Mouse (Mus musculus): ENCODE data around the gene Nutf2-ps1. TPM values are rescaled to one million over a fixed set of nuclear protein-coding genes. Genes with fewer than 3 reads are reported as not detected.
"Not testable (repeated sequence)": the region's sequence is repeated elsewhere in the genome, so short reads cannot be mapped to it uniquely, and the experiment has no call there.

Nutf2-ps1 gene
- polyA plus RNA-seq (2015; fragmentation: Nextera tagmentation; extraction: Ambion mirVana), result 258 and 338 TPM in 2 replicates

DNA sequence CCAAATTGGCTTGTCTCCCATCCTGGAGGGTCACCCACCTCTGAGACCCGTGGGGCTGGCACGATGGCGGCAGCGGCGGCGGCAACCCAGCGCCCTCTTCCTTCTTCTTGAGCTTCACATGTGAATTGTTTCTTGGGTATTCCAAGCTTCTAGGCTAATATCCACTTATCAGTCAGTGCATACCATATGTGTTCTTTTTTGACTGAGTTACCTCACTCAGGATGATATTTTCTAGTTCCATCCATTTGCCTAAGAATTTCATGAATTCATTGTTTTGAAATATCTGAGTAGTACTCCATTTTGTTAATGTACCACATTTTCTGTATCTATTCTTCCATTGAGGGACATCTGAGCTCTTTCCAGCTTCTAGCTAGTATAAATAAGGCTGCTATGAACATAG is at the start of gene Nutf2-ps1:
Gene Nutf2-ps1 (minus strand): TSS at position 101 of the 400 bp plus-strand sequence.
- not testable (repeated sequence) for H3K27me3 ChIP-seq (ENCODE audit: control insufficient read depth, insufficient read depth, low read length)

DNA sequence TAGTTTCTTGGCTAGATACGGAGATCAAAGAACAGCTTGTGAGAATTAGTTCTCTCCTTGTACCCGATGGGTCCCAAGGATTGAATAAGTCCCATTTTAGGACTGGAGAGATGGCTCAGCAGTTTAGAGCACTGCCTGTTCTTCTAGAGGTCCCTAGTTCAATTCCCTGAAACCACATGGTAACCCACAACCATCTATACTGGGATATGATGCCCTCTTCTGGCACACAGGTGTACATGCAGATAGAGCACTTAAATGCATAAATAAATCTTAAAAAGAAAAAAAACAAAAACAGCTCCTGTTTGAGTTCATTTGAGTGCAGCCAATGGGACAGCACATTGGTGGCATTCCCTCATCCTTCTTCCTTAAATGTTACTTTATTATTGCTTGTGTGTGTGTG is 49.2 kb upstream of the Nutf2-ps1 start:
- Histone ChIP-seq H3K27me3 (ENCODE audit: control insufficient read depth, insufficient read depth, low read length) (no peaks in the 10 kb centered on the region), H3K4me1 (ENCODE audit: control insufficient read depth, insufficient read depth, low read length) (no peaks in the 10 kb centered on the region), H3K27ac (ENCODE audit: low read length) (no peak overlapping the region), H3K9me3 (replicated peaks; ENCODE audit: control insufficient read depth, low read length) (no peaks in the 10 kb centered on the region), H3K4me2 (ENCODE audit: low read depth, low read length) (no peak overlapping the region), H3K36me3 (ENCODE audit: control insufficient read depth, insufficient read depth, low read length) (peaks cover 26% of the 10 kb centered on the region), H3K4me3 (replicated peaks; ENCODE audit: low read length) (no peak overlapping the region), H3K9ac (ENCODE audit: low read length) (no peak overlapping the region)
- ATAC-seq (ENCODE audit: insufficient read depth, low FRiP score), result no peak
- 93% methylated on average over 2 of the region's 2 CpGs for WGBS

More for the DNA sequence above, at the start of gene Nutf2-ps1:
- ATAC-seq (ENCODE audit: insufficient read depth, low FRiP score); H3K9ac ChIP-seq (ENCODE audit: low read length); H3K27ac ChIP-seq (ENCODE audit: low read length); H3K4me3 ChIP-seq (replicated peaks; ENCODE audit: low read length); H3K4me1 ChIP-seq (ENCODE audit: control insufficient read depth, insufficient read depth, low read length); H3K36me3 ChIP-seq (ENCODE audit: control insufficient read depth, insufficient read depth, low read length); H3K4me2 ChIP-seq (ENCODE audit: low read depth, low read length): not testable (repeated sequence)
- WGBS, result 97% methylated on average over 7 of the region's 7 CpGs
- peaks cover 16% of the 10 kb centered on the region for H3K9me3 ChIP-seq (replicated peaks; ENCODE audit: control insufficient read depth, low read length)

DNA sequence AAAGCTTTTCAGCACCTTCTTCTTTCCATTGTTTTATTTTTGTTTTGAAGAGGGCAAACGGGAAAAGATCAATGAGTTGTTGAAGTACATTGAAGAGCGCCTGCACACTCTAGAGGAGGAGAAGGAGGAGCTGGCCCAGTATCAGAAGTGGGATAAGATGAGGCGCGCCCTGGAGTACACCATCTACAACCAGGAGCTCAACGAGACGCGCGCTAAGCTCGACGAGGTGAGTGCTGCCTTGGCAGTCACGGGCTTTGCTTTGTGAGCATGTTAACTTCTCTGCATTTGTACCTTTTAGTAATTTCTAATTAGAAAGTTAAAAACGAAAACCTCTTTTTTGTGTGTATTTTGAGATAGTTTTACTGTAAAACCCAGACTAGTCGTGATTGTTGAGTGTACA is 32.8 kb upstream of the Nutf2-ps1 start:
- Histone ChIP-seq H3K4me3 (replicated peaks; ENCODE audit: low read length) (no peak overlapping the region), H3K9me3 (replicated peaks; ENCODE audit: control insufficient read depth, low read length) (no peaks in the 10 kb centered on the region), H3K9ac (ENCODE audit: low read length) (no peak overlapping the region), H3K27me3 (ENCODE audit: control insufficient read depth, insufficient read depth, low read length) (no peaks in the 10 kb centered on the region), H3K36me3 (ENCODE audit: control insufficient read depth, insufficient read depth, low read length) (peaks cover 34% of the 10 kb centered on the region), H3K27ac (ENCODE audit: low read length) (no peak overlapping the region), H3K4me1 (ENCODE audit: control insufficient read depth, insufficient read depth, low read length) (no peaks in the 10 kb centered on the region), H3K4me2 (ENCODE audit: low read depth, low read length) (no peak overlapping the region)
- no peak for ATAC-seq (ENCODE audit: insufficient read depth, low FRiP score)
- 91% methylated on average over 13 of the region's 13 CpGs for WGBS

DNA sequence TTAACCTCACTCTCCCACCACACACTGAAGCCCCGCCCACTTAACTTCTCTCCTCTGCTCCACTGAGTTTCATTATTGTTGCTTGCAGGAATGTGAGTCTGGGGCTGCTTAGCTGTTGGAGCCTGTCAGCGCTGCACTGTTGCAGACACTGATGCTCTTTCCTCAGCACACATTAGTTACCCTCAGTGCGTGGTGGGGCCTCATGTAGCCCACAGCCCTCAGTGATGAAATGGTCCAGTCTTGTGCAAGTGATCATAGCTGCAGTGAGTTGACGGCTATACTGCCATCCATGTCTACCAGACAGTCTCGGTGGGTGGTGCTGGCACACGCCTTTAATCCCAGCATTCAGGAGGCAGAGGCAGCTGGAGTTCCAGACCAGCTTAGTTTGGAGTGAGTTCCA is 20.1 kb upstream of the Nutf2-ps1 start:
- Histone ChIP-seq H3K9me3 (replicated peaks; ENCODE audit: control insufficient read depth, low read length) (no peaks in the 10 kb centered on the region), H3K4me2 (ENCODE audit: low read depth, low read length) (no peak overlapping the region), H3K27me3 (ENCODE audit: control insufficient read depth, insufficient read depth, low read length) (no peaks in the 10 kb centered on the region), H3K4me1 (ENCODE audit: control insufficient read depth, insufficient read depth, low read length) (no peaks in the 10 kb centered on the region), H3K27ac (ENCODE audit: low read length) (no peak overlapping the region), H3K36me3 (ENCODE audit: control insufficient read depth, insufficient read depth, low read length) (peaks cover 10% of the 10 kb centered on the region), H3K9ac (ENCODE audit: low read length) (no peak overlapping the region), H3K4me3 (replicated peaks; ENCODE audit: low read length) (no peak overlapping the region)
- no peak for ATAC-seq (ENCODE audit: insufficient read depth, low FRiP score)
- WGBS, result 84% methylated on average over 6 of the region's 6 CpGs

DNA sequence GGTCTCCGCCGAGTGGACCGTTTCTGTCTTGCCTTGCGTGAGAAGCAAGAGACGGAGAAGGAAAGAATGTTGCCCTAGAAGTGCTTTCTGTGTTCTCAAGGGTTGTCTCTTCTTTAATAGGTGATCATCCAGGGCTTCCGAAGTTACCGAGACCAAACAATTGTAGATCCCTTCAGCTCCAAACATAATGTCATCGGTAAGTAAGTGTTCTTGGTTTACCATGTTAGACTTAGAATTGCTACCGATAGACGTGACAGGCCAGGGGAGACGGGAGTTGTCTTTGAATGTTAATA is 12.4 kb upstream of the Nutf2-ps1 start:
- Histone ChIP-seq H3K36me3 (ENCODE audit: control insufficient read depth, insufficient read depth, low read length) (peaks cover 7% of the 10 kb centered on the region), H3K27ac (ENCODE audit: low read length) (0 out of 2 replicates have a peak overlapping the region, but pooled peaks have one; percentile 96), H3K4me2 (ENCODE audit: low read depth, low read length) (peak overlapping the region; percentile 67), H3K27me3 (ENCODE audit: control insufficient read depth, insufficient read depth, low read length) (no peaks in the 10 kb centered on the region), H3K4me1 (ENCODE audit: control insufficient read depth, insufficient read depth, low read length) (peaks cover 16% of the 10 kb centered on the region), H3K9ac (ENCODE audit: low read length) (peak overlapping the region; percentile 98), H3K9me3 (replicated peaks; ENCODE audit: control insufficient read depth, low read length) (no peaks in the 10 kb centered on the region), H3K4me3 (replicated peaks; ENCODE audit: low read length) (peak overlapping the region; percentile 98)
- 3% methylated on average over 11 of the region's 11 CpGs for WGBS
- ATAC-seq (ENCODE audit: insufficient read depth, low FRiP score), result no peak

DNA sequence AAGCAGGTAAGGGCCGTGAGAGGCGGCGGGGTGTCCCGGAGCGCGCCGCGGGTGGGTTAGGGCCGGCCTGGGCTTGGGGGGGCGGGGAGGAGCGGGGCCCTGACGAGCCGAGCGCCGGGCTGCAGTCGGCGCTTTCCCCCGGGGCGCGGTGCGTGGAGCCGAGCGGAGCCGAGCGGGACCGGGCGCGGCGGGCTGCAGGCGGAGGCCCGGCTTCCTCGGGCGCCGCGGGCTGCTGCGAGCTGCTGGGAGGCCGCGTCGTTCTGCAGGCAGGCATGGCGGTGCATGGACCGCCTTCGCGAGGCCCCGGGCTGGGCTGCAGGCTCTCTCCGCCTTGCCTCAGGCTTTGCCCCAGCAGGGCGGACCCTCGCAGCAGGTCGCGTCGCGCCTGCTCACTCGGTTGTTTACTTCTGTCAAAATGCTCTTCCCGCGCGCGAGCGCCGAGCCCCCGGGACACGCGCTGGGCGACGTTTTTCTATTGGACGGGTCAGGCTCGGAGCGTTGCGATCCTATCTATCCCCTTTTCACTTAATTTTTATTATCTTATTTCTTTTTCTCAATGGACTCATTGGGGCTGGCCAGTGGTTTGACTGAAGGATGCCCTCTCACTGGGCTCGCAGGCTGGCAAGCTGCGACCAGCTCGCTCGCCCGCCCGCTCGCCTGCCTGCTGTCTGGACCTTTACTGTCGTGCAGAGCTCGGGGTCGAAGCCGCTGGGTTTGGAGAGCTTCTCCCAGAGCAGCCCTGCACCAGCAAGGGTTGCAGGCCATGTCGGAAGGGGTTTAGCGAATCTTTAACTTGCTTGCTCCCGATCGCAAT is 11.9 kb upstream of the Nutf2-ps1 start:
- Histone ChIP-seq H3K9me3 (replicated peaks; ENCODE audit: control insufficient read depth, low read length) (no peaks in the 10 kb centered on the region), H3K36me3 (ENCODE audit: control insufficient read depth, insufficient read depth, low read length) (0 out of 2 replicates have a peak, but pooled peaks cover 4% of the 10 kb centered on the region), H3K27ac (ENCODE audit: low read length) (peak overlapping the region; percentile 96), H3K4me2 (ENCODE audit: low read depth, low read length) (peak overlapping the region; percentile 67), H3K4me1 (ENCODE audit: control insufficient read depth, insufficient read depth, low read length) (peaks cover 16% of the 10 kb centered on the region), H3K9ac (ENCODE audit: low read length) (peak overlapping the region; percentile 98), H3K4me3 (replicated peaks; ENCODE audit: low read length) (peak overlapping the region; percentile 98), H3K27me3 (ENCODE audit: control insufficient read depth, insufficient read depth, low read length) (no peaks in the 10 kb centered on the region)
- WGBS, result under 1% methylated on average over 57 of the region's 82 CpGs
- ATAC-seq (ENCODE audit: insufficient read depth, low FRiP score), result peak; percentile 77

DNA sequence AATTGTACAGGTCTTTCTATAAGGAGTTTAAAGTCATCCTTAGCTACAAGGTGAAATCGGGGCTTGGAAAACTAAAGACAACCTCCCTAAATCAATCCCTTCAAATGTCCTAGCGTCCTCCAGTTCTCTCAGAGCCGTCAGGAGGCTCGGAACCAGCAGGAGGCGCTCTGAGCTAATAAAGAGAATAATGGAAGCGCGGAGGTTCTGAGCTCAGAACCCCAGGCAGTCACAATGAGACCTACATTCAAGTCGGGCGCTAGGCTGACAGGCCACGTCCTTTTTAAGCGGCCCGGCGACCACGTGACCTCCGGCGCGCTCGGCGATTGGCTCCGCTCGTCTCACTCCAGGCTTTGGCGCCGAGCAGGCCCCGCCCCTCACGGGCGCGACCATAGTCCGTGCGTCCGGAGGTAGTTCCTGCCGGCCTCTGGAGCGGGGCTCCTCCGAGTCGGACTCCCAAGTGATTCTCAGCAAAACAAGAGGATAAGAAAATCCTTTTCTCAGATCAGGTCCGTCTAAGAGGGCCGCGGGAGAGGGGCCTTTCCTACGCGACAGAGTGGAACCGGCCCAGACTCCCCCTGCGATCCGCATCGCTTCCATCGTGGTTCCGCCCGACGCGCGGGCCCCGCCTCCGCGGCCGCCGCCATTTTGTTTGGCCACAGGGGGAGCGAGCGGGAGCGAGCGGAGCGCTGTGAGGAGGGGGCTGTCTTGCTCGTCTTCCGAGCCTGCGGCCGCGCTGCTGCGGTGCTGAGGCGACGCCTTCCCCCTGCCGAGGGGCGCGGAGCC is 11.1 kb upstream of the Nutf2-ps1 start, which contains the start of gene Smc3:
Gene Smc3 (plus strand): TSS at position 642 of the 783 bp plus-strand sequence.
- H3K27me3 ChIP-seq (ENCODE audit: control insufficient read depth, insufficient read depth, low read length), result no peaks in the 10 kb centered on the region
- no peaks in the 10 kb centered on the region for H3K9me3 ChIP-seq (replicated peaks; ENCODE audit: control insufficient read depth, low read length)
- WGBS, result under 1% methylated on average over 70 of the region's 70 CpGs
- peak within 1 kb of the TSS; percentile 67 for H3K4me2 ChIP-seq (ENCODE audit: low read depth, low read length)
- peak within 1 kb of the TSS; percentile 98 for H3K4me3 ChIP-seq (replicated peaks; ENCODE audit: low read length)
- H3K4me1 ChIP-seq (ENCODE audit: control insufficient read depth, insufficient read depth, low read length), result peaks cover 16% of the 10 kb centered on the region
- H3K27ac ChIP-seq (ENCODE audit: low read length), result peak within 1 kb of the TSS; percentile 96
- ATAC-seq (ENCODE audit: insufficient read depth, low FRiP score), result peak; percentile 96
- 0 out of 2 replicates have a peak, but pooled peaks cover 4% of the 10 kb centered on the region for H3K36me3 ChIP-seq (ENCODE audit: control insufficient read depth, insufficient read depth, low read length)
- H3K9ac ChIP-seq (ENCODE audit: low read length), result peak within 1 kb of the TSS; percentile 98

DNA sequence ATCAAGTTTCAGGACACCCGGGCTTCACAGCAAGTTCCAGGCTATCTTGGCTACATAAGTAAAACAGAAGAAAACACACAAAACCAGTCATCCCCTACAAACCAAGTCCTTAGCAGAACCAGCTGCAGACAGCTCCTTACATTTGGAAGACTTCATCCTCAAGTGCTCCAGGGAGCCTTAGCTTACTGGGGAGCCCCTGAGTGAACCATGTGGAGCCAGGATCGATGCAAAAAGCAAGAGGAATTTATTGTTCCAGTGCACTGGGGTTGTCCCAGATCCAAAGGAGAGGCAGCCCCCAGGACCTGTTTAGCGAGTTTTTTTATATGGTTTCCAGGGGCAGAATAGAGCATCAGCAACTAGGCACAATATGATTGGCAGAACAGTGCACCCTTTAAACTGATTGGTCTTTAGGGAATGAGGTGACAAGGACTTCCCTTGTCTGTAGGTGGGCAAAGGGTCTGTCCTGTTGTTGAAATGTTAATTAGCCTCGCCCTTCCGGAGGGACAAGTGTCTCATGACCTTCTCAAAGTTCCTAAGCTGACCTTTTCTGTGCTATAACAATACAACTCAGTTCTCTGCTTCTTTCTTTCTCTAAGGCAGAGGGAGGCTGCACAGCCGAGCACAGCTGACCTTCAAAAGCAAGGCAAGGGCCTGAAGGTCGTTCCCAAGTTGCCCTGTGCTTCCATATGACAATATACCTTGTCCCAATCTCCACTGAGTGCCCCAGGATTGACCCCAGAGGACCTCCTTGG is 8.0 kb upstream of the Nutf2-ps1 start:
- no peak overlapping the region for H3K27ac ChIP-seq (ENCODE audit: low read length)

More for the DNA sequence above, 8.0 kb upstream of the Nutf2-ps1 start:
- H3K4me1 ChIP-seq (ENCODE audit: control insufficient read depth, insufficient read depth, low read length), result peaks cover 5% of the 10 kb centered on the region
- H3K9me3 ChIP-seq (replicated peaks; ENCODE audit: control insufficient read depth, low read length), result no peaks in the 10 kb centered on the region
- no peak overlapping the region for H3K9ac ChIP-seq (ENCODE audit: low read length)
- H3K4me3 ChIP-seq (replicated peaks; ENCODE audit: low read length), result no peak overlapping the region
- H3K27me3 ChIP-seq (ENCODE audit: control insufficient read depth, insufficient read depth, low read length), result no peaks in the 10 kb centered on the region
- ATAC-seq (ENCODE audit: insufficient read depth, low FRiP score), result no peak
- no peak overlapping the region for H3K4me2 ChIP-seq (ENCODE audit: low read depth, low read length)
- WGBS, result 68% methylated on average over 7 of the region's 7 CpGs
- no peaks in the 10 kb centered on the region for H3K36me3 ChIP-seq (ENCODE audit: control insufficient read depth, insufficient read depth, low read length)

Measured in stomach, embryonic 16.5 days (tissue).